Mouse (Mus musculus) midbrain, embryonic 11.5 days (tissue): Measurements from ENCODE around the gene Tagln2. TPM values are rescaled to one million over a fixed set of nuclear protein-coding genes. Genes with fewer than 3 reads are reported as not detected.

Source experiments
- ATAC-seq: fragments of 200-750 bp; cut with Nextera tagmentation; 2 replicates; pipeline ENCODE4 v1.8.0; 2017; ENCODE audit warnings: moderate TSS enrichment, moderate library complexity; ENCODE audit not compliant: low FRiP score
- DNase-seq: peaks from one replicate; pipeline ENCODE4 v3.0.0; 2015; ENCODE audit warnings: low spot score; ENCODE audit errors: missing footprints
- H3K27ac ChIP-seq: fragments of 300-500 bp; sonication (generic); 2 replicates; pipeline ENCODE4 v1.5.1; 2014; ENCODE audit warnings: low read depth, low read length
- H3K27me3 ChIP-seq: fragments of 300-500 bp; sonication (generic); 2 replicates; pipeline ENCODE4 v1.6.1; 2014; ENCODE audit warnings: mild to moderate bottlenecking, low read length, moderate library complexity, mixed read lengths; ENCODE audit not compliant: control insufficient read depth, insufficient read depth
- H3K36me3 ChIP-seq: fragments of 300-500 bp; sonication (generic); 2 replicates; pipeline ENCODE4 v1.6.1; 2014; ENCODE audit warnings: mild to moderate bottlenecking, low read length, moderate library complexity, mixed read lengths; ENCODE audit not compliant: control insufficient read depth, insufficient read depth
- H3K4me1 ChIP-seq: fragments of 300-500 bp; sonication (generic); 2 replicates; pipeline ENCODE4 v1.6.1; 2014; ENCODE audit warnings: low read length; ENCODE audit not compliant: control insufficient read depth, insufficient read depth
- H3K4me2 ChIP-seq: fragments of 300-500 bp; sonication (generic); 2 replicates; pipeline ENCODE4 v1.6.1; 2014; ENCODE audit warnings: mild to moderate bottlenecking, moderate library complexity
- H3K4me3 ChIP-seq: fragments of 300-500 bp; sonication (generic); 2 replicates; pipeline ENCODE4 v1.5.1; 2014; ENCODE audit warnings: low read depth, low read length
- H3K9ac ChIP-seq: fragments of 300-500 bp; sonication (generic); 2 replicates; pipeline ENCODE4 v1.6.1; 2014; ENCODE audit warnings: low read length
- H3K9me3 ChIP-seq: fragments of 300-500 bp; sonication (generic); 2 replicates; pipeline ENCODE4 v1.6.1; 2016; ENCODE audit warnings: low read length; ENCODE audit not compliant: control insufficient read depth
- WGBS: fragments of 180-500 bp; shearing (Covaris S2); extraction: QIAGEN DNeasy Blood & Tissue Kit; methylation state at CpG from one replicate; pipeline ENCODE4 v1.1.7; 2014; 5-methylcytosine and 5-hydroxymethylcytosine counted together
- polyA plus RNA-seq: library from polyadenylated mRNA; unstranded; fragments of >200 nt; fragmentation: Nextera tagmentation; extraction: Ambion mirVana; gene quantifications from 2 replicates; pipeline ENCODE4 v1.2.1, GENCODE M21; 2014

Tagln2 gene
- polyA plus RNA-seq, 1 experiment from 2014 or later = 39.1 TPM

DNA sequence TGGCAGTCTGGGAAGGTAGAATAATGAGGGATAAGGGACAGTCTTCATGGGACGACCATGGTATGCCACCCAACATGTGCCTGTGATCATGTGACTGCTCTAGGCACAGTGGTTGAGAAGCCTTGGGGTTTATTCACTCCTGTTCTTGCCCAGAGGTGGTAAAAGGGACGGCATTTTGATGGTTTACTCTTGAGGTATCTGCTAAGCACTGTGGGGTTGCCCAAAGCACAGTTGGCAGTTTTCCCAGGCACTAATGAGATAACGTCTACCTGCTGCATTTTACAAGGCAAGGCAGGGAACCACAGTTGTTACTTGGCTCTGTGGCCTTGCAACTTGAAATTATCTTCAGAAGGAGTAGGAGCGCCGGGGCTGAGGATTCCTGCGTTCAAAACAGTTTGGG is 40.0 kb downstream of the Tagln2 start:
- Histone ChIP-seq H3K36me3 (no peaks in the 10 kb centered on the region), H3K9me3 (no peaks in the 10 kb centered on the region), H3K4me1 (peaks cover 4% of the 10 kb centered on the region; the same call in 1 of the 2 replicates), H3K27ac (no peak overlapping the region), H3K4me2 (no peak overlapping the region), H3K9ac (no peak overlapping the region), H3K4me3 (no peak overlapping the region), H3K27me3 (no peaks in the 10 kb centered on the region)
- WGBS = 69% methylated on average over 6 of the region's 6 CpGs
- ATAC-seq = no peak
- DNase-seq = no peak

DNA sequence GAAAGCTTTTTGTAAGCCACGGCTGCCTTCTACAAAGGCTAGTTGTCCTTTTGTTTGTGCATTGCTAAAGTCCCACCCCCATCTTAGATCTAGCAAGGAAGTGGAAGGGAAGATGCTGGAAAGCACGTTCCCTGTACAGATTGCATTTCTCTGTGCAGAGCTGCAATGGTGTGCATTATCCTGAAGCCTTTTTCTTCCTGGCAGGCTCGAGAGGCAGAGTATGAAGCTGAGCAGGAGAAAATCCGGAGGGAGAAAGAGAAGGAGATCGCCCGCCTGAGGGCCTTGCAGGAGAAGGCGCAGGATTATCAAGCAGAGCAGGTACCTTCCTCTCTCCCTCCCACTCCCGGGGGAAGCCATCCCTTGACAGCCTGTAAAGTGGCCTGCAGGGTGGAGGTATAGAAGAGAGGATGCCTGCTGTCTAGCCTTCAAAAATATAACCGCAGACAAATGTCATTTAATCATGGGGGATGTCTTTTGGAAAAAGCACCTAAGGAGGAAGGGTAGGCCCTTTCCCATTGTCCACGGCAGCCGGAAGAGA is 40.5 kb downstream of the Tagln2 start:
- Histone ChIP-seq H3K9ac (no peak overlapping the region), H3K4me2 (no peak overlapping the region), H3K9me3 (no peaks in the 10 kb centered on the region), H3K36me3 (no peaks in the 10 kb centered on the region), H3K4me1 (peaks cover 4% of the 10 kb centered on the region; the same call in 1 of the 2 replicates), H3K27ac (no peak overlapping the region), H3K4me3 (no peak overlapping the region), H3K27me3 (no peaks in the 10 kb centered on the region)
- ATAC-seq (0 out of 2 replicates have a peak, but pooled peaks have one; percentile 41), DNase-seq (peak; percentile 68)
- 43% methylated on average over 11 of the region's 11 CpGs for WGBS

DNA sequence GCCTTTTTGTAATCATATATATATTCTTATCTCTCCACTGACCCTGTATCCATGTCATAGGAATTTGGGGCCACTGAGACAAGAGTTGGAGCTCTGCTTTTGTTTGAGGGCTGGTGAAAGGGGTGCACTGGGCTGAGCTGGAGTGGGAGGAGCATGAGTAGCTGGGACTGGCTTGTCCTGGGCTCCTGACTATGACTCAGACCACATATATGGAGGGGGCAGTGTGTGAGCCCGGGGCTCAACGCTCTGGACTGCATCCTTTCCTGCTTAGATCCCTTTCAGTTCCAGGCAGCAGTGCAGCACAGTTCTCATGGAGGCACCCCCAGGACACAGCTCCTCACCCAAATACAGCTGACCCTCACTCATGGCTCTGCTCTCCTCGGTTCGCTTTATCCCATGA is 46.2 kb downstream of the Tagln2 start:
- H3K4me3 ChIP-seq = no peak overlapping the region
- H3K36me3 ChIP-seq = no peaks in the 10 kb centered on the region
- WGBS = 93% methylated on average over 4 of the region's 4 CpGs
- no peaks in the 10 kb centered on the region for H3K9me3 ChIP-seq
- peaks cover 3% of the 10 kb centered on the region; the same call in 1 of the 2 replicates for H3K27me3 ChIP-seq
- no peak overlapping the region for H3K27ac ChIP-seq
- ATAC-seq = no peak
- no peak overlapping the region for H3K9ac ChIP-seq
- H3K4me1 ChIP-seq = peaks cover 18% of the 10 kb centered on the region
- no peak overlapping the region for H3K4me2 ChIP-seq
- no peak for DNase-seq

DNA sequence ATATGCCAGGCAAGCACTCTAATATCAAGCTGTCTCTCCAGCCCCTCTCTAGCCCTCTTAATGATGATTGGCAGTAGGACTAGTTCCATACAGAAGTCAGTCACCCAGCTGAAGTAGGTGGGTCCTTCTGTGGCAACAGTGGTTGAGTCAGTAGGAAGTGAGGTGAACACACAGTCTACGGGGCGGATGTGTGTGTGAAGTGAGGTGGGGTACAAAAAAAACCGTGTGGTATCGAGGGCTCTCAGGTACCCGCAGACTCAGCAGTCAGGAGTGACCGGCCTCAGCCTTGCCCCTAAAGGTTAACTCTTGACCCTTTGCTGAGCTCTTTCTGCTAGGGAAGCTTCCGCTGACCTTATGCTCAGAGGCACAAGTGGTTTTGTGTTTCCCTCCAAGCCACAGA is 48.7 kb downstream of the Tagln2 start:
- DNase-seq (no peak), ATAC-seq (no peak)
- 47% methylated on average over 7 of the region's 7 CpGs for WGBS
- Histone ChIP-seq H3K27me3 (peaks cover 3% of the 10 kb centered on the region; the same call in 1 of the 2 replicates), H3K4me2 (no peak overlapping the region), H3K4me3 (no peak overlapping the region), H3K9me3 (no peaks in the 10 kb centered on the region), H3K4me1 (peaks cover 19% of the 10 kb centered on the region), H3K9ac (no peak overlapping the region), H3K27ac (no peak overlapping the region), H3K36me3 (no peaks in the 10 kb centered on the region)

DNA sequence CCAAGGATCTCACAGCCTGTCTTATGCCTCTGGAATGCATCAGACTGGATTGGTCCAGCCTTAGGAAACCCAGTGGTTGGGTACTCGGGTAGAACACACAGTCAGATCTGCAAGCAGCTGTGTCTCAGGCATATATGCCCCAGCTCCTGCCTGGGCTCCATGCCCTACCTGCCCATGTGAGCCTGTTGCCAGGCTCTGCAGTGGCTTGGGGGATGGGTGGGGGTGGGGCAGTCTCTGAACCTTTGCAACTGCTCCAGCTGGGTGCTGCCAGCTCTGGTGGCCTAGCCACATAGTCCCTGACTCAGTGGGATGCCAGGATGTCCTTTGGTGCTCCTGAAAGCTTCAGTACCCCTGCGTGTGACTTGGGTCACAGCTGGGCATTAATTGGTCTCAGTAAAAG is 49.5 kb downstream of the Tagln2 start:
- no peaks in the 10 kb centered on the region for H3K36me3 ChIP-seq
- no peak overlapping the region; the same call in 1 of the 2 replicates for H3K4me2 ChIP-seq
- H3K9me3 ChIP-seq = no peaks in the 10 kb centered on the region
- H3K27me3 ChIP-seq = peaks cover 3% of the 10 kb centered on the region; the same call in 1 of the 2 replicates
- H3K4me1 ChIP-seq = peaks cover 19% of the 10 kb centered on the region
- WGBS = 8% methylated on average over 2 of the region's 2 CpGs
- DNase-seq (no peak), ATAC-seq (peak; percentile 17; the same call in 1 of the 2 replicates)
- no peak overlapping the region for H3K9ac ChIP-seq
- no peak overlapping the region for H3K27ac ChIP-seq
- H3K4me3 ChIP-seq = no peak overlapping the region

DNA sequence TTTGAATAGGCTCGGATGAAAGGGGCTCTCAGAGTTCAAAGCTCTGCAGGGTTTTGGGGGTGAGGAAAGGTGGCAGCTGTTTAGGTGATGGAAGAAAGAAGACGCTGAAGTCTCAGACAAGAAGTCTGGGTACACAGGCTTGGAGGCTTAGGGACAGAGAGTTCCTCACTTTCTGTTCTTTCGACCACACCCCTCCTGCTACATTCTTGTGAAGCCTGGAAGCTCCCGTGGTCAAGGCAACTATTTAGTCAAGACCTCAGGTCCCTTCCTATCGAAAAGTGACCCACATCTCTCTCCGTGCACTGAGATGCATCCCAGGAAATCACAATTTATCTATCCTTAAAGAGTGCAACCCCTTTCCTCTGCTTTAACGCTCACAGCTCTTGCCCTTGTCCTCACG is 49.9 kb downstream of the Tagln2 start:
- peaks cover 3% of the 10 kb centered on the region; the same call in 1 of the 2 replicates for H3K27me3 ChIP-seq

DNA sequence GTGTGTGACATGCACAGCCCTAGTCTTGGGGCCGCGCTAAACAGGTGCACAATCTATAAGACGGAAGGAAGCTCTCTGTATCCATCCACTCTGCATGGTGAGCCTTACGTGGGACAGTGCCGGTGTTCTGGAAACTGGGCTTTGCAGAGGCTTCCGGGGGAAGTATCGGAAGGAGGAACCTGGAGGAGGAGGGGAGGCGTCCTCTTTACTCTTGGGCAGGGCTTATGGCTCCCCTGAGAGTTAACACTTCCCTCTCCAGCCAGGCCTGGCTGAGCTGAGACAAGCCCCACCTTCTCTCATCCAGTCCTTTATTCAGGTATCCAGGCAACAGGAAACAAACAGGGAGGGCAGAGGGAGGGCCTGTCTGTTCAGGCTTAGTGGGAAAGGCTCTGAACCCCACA is 50.7 kb downstream of the Tagln2 start:
- DNase-seq (peak; percentile 96), ATAC-seq (peak; percentile 91)
- H3K36me3 ChIP-seq = no peaks in the 10 kb centered on the region
- H3K9ac ChIP-seq = peak overlapping the region; percentile 64
- H3K4me3 ChIP-seq = peak overlapping the region; percentile 36
- no peak overlapping the region for H3K27ac ChIP-seq
- no peaks in the 10 kb centered on the region for H3K9me3 ChIP-seq
- peaks cover 19% of the 10 kb centered on the region for H3K4me1 ChIP-seq
- 0% methylated on average over 8 of the region's 8 CpGs for whole genome bisulfite sequencing
- peak overlapping the region; percentile 69 for H3K4me2 ChIP-seq
- peaks cover 3% of the 10 kb centered on the region; the same call in 1 of the 2 replicates for H3K27me3 ChIP-seq

More for the DNA sequence above, 49.9 kb downstream of the Tagln2 start:
- Histone ChIP-seq H3K4me1 (peaks cover 19% of the 10 kb centered on the region), H3K9me3 (no peaks in the 10 kb centered on the region), H3K4me3 (peak overlapping the region; percentile 36), H3K9ac (peak overlapping the region; percentile 64), H3K27ac (no peak overlapping the region), H3K36me3 (no peaks in the 10 kb centered on the region), H3K4me2 (peak overlapping the region; percentile 69)
- 2% methylated on average over 8 of the region's 8 CpGs for WGBS
- ATAC-seq (no peak), DNase-seq (peak; percentile 88)

DNA sequence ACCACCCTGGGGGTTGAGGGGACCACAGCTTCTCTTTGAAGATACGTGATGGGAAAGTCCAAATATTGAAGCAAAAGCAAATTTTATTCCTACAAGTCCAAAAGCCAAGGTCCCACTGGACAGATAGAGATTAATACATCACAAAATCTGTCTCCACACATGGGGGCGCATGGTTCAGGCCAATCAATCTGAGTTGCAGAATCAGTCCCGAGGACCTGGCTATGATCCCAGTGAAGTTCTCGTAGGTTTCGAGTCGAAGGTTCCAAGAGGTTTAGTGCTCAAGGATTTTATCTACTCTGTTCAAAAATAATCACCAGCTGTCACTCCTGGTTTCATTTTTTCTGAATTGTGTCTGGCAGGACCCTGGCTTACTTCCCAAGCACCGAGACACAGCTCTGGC is 51.2 kb downstream of the Tagln2 start:
- H3K9ac ChIP-seq = peak overlapping the region; percentile 64; the same call in 1 of the 2 replicates
- 51% methylated on average over 7 of the region's 7 CpGs for WGBS
- H3K4me3 ChIP-seq = no peak overlapping the region

DNA sequence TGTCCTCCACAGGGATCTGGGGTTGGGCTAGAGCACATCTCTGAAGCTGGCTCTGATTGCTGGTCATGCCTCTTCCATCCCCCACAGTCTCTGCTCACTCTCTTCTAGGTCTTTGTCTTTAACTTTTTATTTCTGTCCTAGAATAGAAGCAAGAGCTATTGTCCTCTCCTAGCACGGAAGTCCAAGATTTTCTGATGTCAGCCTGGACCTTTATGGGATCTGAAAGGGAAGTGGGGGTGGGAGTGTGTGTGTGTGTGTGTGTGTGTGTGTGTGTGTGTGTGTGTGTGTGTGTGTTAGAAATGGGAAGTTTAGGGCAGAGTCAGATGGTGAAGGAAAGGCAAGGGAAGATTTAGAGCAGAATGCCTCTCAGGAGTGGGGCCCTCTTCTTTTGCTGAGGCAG is 52.8 kb downstream of the Tagln2 start:
- 67% methylated on average over 1 of the region's 1 CpGs for WGBS
- Histone ChIP-seq H3K27me3 (peaks cover 3% of the 10 kb centered on the region; the same call in 1 of the 2 replicates), H3K4me2 (no peak overlapping the region), H3K36me3 (no peaks in the 10 kb centered on the region), H3K27ac (no peak overlapping the region), H3K9me3 (no peaks in the 10 kb centered on the region), H3K9ac (no peak overlapping the region), H3K4me1 (peaks cover 19% of the 10 kb centered on the region), H3K4me3 (no peak overlapping the region)
- ATAC-seq (no peak), DNase-seq (peak; percentile 82)

More for the DNA sequence above, 51.2 kb downstream of the Tagln2 start:
- peaks cover 3% of the 10 kb centered on the region; the same call in 1 of the 2 replicates for H3K27me3 ChIP-seq
- DNase-seq = peak; percentile 81
- H3K9me3 ChIP-seq = no peaks in the 10 kb centered on the region
- peak overlapping the region; percentile 69; the same call in 1 of the 2 replicates for H3K4me2 ChIP-seq
- H3K36me3 ChIP-seq = no peaks in the 10 kb centered on the region
- H3K27ac ChIP-seq = no peak overlapping the region
- ATAC-seq = 0 out of 2 replicates have a peak, but pooled peaks have one; percentile 13
- peaks cover 19% of the 10 kb centered on the region for H3K4me1 ChIP-seq
